Mouse (Mus musculus): ENCODE results near the gene Alyref2. TPM values are rescaled to one million over a fixed set of nuclear protein-coding genes. Genes with fewer than 3 reads are reported as not detected.
A peak's percentile ranks its signal among the peaks of the same experiment; 100 is the strongest.
"Not testable (repeated sequence)": the region's sequence is repeated elsewhere in the genome, so short reads cannot be mapped to it uniquely, and the experiment has no call there.

The Alyref2 gene
- polyA plus RNA-seq, 1 experiment: 3.3 TPM

GRCm38 (mm10) chr1:171470371-171470871 is 32.9 kb upstream of the Alyref2 start:
- no peak for TF ChIP-seq POLR2A (IDR thresholded peaks at IDR 0.05; ENCODE audit: borderline replicate concordance, extremely low read depth, low read depth, low read length)
- peak; percentile 81 for TF ChIP-seq CTCF (IDR thresholded peaks at IDR 0.05; ENCODE audit: insufficient read depth, low read length)
- Histone ChIP-seq H3K4me1 (ENCODE audit: control insufficient read depth, insufficient read depth, low read length) (peaks cover 6% of the 10 kb centered on the region), H3K4me3 (replicated peaks; ENCODE audit: extremely low read depth, low read depth, low read length) (no peak overlapping the region)
- peak; percentile 66 for DNase-seq
- 21% methylated on average over 7 of the region's 7 CpGs for WGBS

- peak; percentile 38 for DNase-seq
- TF ChIP-seq POLR2A (IDR thresholded peaks at IDR 0.05; ENCODE audit: borderline replicate concordance, extremely low read depth, low read depth, low read length): no peak
- no peak for TF ChIP-seq CTCF (IDR thresholded peaks at IDR 0.05; ENCODE audit: insufficient read depth, low read length)
- peaks cover 6% of the 10 kb centered on the region for H3K4me1 ChIP-seq (ENCODE audit: control insufficient read depth, insufficient read depth, low read length)
- no peak overlapping the region for H3K4me3 ChIP-seq (replicated peaks; ENCODE audit: extremely low read depth, low read depth, low read length)
- WGBS: 61% methylated on average over 5 of the region's 5 CpGs
Measured at GRCm38 (mm10) chr1:171470896-171471295, 32.4 kb upstream of the Alyref2 start.

GRCm38 (mm10) chr1:171471452-171471851 is 31.8 kb upstream of the Alyref2 start:
- WGBS: 79% methylated on average over 1 of the region's 1 CpGs
- TF ChIP-seq CTCF (IDR thresholded peaks at IDR 0.05; ENCODE audit: insufficient read depth, low read length) (no peak), POLR2A (IDR thresholded peaks at IDR 0.05; ENCODE audit: borderline replicate concordance, extremely low read depth, low read depth, low read length) (no peak)
- peaks cover 6% of the 10 kb centered on the region for H3K4me1 ChIP-seq (ENCODE audit: control insufficient read depth, insufficient read depth, low read length)
- no peak for DNase-seq
- H3K4me3 ChIP-seq (replicated peaks; ENCODE audit: extremely low read depth, low read depth, low read length): no peak overlapping the region

- 85% methylated on average over 8 of the region's 8 CpGs for WGBS
Measured at GRCm38 (mm10) chr1:171471941-171472340, 31.3 kb upstream of the Alyref2 start.

GRCm38 (mm10) chr1:171473506-171473905 is 29.8 kb upstream of the Alyref2 start:
- no peak for TF ChIP-seq POLR2A (IDR thresholded peaks at IDR 0.05; ENCODE audit: borderline replicate concordance, extremely low read depth, low read depth, low read length)
- TF ChIP-seq CTCF (IDR thresholded peaks at IDR 0.05; ENCODE audit: insufficient read depth, low read length): no peak

More at GRCm38 (mm10) chr1:171471941-171472340, 31.3 kb upstream of the Alyref2 start:
- not testable (repeated sequence) for H3K4me3 ChIP-seq (replicated peaks; ENCODE audit: extremely low read depth, low read depth, low read length); DNase-seq; H3K4me1 ChIP-seq (ENCODE audit: control insufficient read depth, insufficient read depth, low read length)

GRCm38 (mm10) chr1:171473920-171474640 is 29.2 kb upstream of the Alyref2 start:
- 52% methylated on average over 9 of the region's 9 CpGs for WGBS
- no peak for DNase-seq
- Histone ChIP-seq H3K4me3 (replicated peaks; ENCODE audit: extremely low read depth, low read depth, low read length) (no peak overlapping the region), H3K4me1 (ENCODE audit: control insufficient read depth, insufficient read depth, low read length) (peaks cover 6% of the 10 kb centered on the region)
- TF ChIP-seq CTCF (IDR thresholded peaks at IDR 0.05; ENCODE audit: insufficient read depth, low read length): no peak
- TF ChIP-seq POLR2A (IDR thresholded peaks at IDR 0.05; ENCODE audit: borderline replicate concordance, extremely low read depth, low read depth, low read length): no peak

More at GRCm38 (mm10) chr1:171473506-171473905, 29.8 kb upstream of the Alyref2 start:
- WGBS: 63% methylated on average over 4 of the region's 4 CpGs
- H3K4me1 ChIP-seq (ENCODE audit: control insufficient read depth, insufficient read depth, low read length): peaks cover 6% of the 10 kb centered on the region
- H3K4me3 ChIP-seq (replicated peaks; ENCODE audit: extremely low read depth, low read depth, low read length): no peak overlapping the region
- DNase-seq: no peak

GRCm38 (mm10) chr1:171477123-171477522 is 26.2 kb upstream of the Alyref2 start:
- TF ChIP-seq POLR2A (IDR thresholded peaks at IDR 0.05; ENCODE audit: borderline replicate concordance, extremely low read depth, low read depth, low read length) (no peak), CTCF (IDR thresholded peaks at IDR 0.05; ENCODE audit: insufficient read depth, low read length) (no peak)
- Histone ChIP-seq H3K4me1 (ENCODE audit: control insufficient read depth, insufficient read depth, low read length) (no peaks in the 10 kb centered on the region), H3K4me3 (replicated peaks; ENCODE audit: extremely low read depth, low read depth, low read length) (no peak overlapping the region)
- 39% methylated on average over 8 of the region's 8 CpGs for WGBS
- DNase-seq: no peak

- peak; percentile 74 for DNase-seq
- Histone ChIP-seq H3K4me1 (ENCODE audit: control insufficient read depth, insufficient read depth, low read length) (no peaks in the 10 kb centered on the region), H3K4me3 (replicated peaks; ENCODE audit: extremely low read depth, low read depth, low read length) (peak overlapping the region; percentile 66)
- 43% methylated on average over 27 of the region's 27 CpGs for WGBS
- TF ChIP-seq CTCF (IDR thresholded peaks at IDR 0.05; ENCODE audit: insufficient read depth, low read length): no peak
- peak; percentile 64; the same call in 1 of the 2 replicates for TF ChIP-seq POLR2A (IDR thresholded peaks at IDR 0.05; ENCODE audit: borderline replicate concordance, extremely low read depth, low read depth, low read length)
Measured at GRCm38 (mm10) chr1:171477758-171478545, 25.3 kb upstream of the Alyref2 start.

- Histone ChIP-seq H3K4me1 (ENCODE audit: control insufficient read depth, insufficient read depth, low read length) (no peaks in the 10 kb centered on the region), H3K4me3 (replicated peaks; ENCODE audit: extremely low read depth, low read depth, low read length) (no peak overlapping the region)
- peak; percentile 76 for DNase-seq
- TF ChIP-seq CTCF (IDR thresholded peaks at IDR 0.05; ENCODE audit: insufficient read depth, low read length) (peak; percentile 61; the same call in 1 of the 2 replicates), POLR2A (IDR thresholded peaks at IDR 0.05; ENCODE audit: borderline replicate concordance, extremely low read depth, low read depth, low read length) (no peak)
- WGBS: 32% methylated on average over 2 of the region's 2 CpGs
Measured at GRCm38 (mm10) chr1:171478968-171479367, 24.3 kb upstream of the Alyref2 start.

All from lung, adult 2 months (tissue).